Mouse (Mus musculus) brain, embryonic 14.5 days (tissue): ENCODE measurements at regions not wholly inside any gene's neighbourhood (a gene's known extent, or its start where the extent isn't known, plus 50 kb on each side); places are given as distances from the start of the nearest gene placed in this dataset.
A peak's percentile ranks its signal among the peaks of the same experiment; 100 is the strongest.

ENCODE experiments used
- DNase-seq: peaks from one replicate; pipeline ENCODE4 v3.0.0-alpha.2; 2011; ENCODE audit warnings: low read depth
- CTCF ChIP-seq: fragments of 200-500 bp; IDR thresholded peaks from 2 replicates; pipeline ENCODE4 v1.5.1; 2012; ENCODE audit warnings: inconsistent platforms, mild to moderate bottlenecking, moderate library complexity, borderline replicate concordance; ENCODE audit not compliant: insufficient read depth, insufficient read length; ENCODE audit errors: extremely low read depth
- POLR2A ChIP-seq: fragments of 200-500 bp; IDR thresholded peaks from 2 replicates; pipeline ENCODE4 v1.6.1; 2012; ENCODE audit warnings: mild to moderate bottlenecking, inconsistent platforms, borderline replicate concordance; ENCODE audit not compliant: poor library complexity, insufficient read depth, insufficient read length, severe bottlenecking; ENCODE audit errors: extremely low read depth

GRCm38 (mm10) chr4:81730386-81730785, 287.8 kb upstream of the Mpdz start:
- no peak for DNase-seq

GRCm38 (mm10) chr4:81728961-81729360, 286.3 kb upstream of the Mpdz start:
- TF ChIP-seq POLR2A (no peak), CTCF (no peak)
- no peak for DNase-seq

More at GRCm38 (mm10) chr4:81730386-81730785, 287.8 kb upstream of the Mpdz start:
- TF ChIP-seq CTCF = no peak
- TF ChIP-seq POLR2A = no peak

GRCm38 (mm10) chr4:81727735-81728581, 285.3 kb upstream of the Mpdz start:
- TF ChIP-seq POLR2A (no peak), CTCF (no peak)

GRCm38 (mm10) chr4:81726761-81727723, 284.4 kb upstream of the Mpdz start:
- DNase-seq = peak; percentile 93
- no peak for TF ChIP-seq POLR2A
- TF ChIP-seq CTCF = no peak

More at GRCm38 (mm10) chr4:81727735-81728581, 285.3 kb upstream of the Mpdz start:
- DNase-seq = peak; percentile 86

- no peak for DNase-seq
- TF ChIP-seq CTCF (no peak), POLR2A (no peak)
These were observed 282.1 kb upstream of the Mpdz start for GRCm38 (mm10) chr4:81724751-81725150.

DNA sequence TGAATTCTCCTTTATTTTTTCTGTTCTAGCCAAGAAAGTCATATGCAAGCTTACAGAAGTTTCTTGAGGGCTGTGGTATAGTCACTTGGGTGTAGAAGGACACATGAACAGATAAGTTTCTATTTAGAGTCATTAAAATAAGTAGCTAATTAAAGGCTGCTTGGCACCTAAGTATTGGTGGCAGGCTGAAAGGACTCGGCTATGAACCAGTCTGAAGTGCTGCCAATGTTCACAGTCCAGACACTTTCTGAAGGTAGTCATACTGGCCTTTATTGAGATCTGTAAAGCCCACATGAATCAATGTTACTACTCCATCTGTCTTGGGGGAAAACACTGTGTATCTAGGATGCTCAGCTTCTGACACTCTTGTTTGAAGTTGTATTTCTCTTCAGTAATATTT, 269.8 kb upstream of the Mpdz start:
- peak; percentile 83 for DNase-seq
- TF ChIP-seq POLR2A (no peak), CTCF (no peak)

- TF ChIP-seq POLR2A = no peak
- no peak for TF ChIP-seq CTCF
- DNase-seq = peak; percentile 71
These were observed 252.6 kb upstream of the Mpdz start for GRCm38 (mm10) chr4:81695182-81695581.

DNA sequence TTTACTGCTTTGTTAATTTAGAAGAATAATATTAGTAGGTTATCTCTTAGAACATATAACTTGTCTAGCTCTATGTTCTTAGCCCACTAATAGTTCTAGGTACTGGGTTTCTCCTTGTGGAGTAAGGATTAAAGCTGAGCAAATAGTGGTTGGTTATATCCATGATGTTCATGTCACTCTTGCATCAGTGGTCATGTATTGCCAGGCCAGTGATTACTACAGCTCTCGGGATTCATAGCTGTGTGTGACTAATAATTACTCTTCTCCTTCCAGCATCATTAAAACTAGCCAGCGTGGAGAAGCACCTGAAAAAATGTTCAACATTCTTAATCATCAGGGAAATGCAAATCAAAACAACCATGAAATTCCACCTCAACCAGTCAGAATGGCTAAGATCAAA, 234.6 kb upstream of the Mpdz start:
- TF ChIP-seq POLR2A (no peak), CTCF (no peak)
- DNase-seq = no peak

DNA sequence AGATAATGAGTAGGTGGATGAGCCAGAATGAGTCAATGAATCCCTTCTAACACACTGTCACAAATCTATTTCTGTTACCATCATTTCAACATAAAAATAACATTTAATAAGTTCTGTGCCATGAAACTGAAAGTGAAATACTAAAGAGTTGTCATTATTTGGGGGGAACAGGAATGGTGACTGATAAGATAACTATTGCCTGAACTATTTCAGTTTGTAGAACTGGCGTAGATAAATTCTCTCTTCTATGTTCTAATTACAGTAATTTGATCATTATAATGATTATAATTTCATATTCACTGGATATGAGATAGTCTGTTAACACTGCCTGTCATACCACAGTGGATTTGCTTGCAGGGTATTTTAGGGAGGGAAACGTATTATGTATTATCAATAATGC, 232.3 kb upstream of the Mpdz start:
- no peak for TF ChIP-seq POLR2A
- TF ChIP-seq CTCF = no peak
- no peak for DNase-seq

DNA sequence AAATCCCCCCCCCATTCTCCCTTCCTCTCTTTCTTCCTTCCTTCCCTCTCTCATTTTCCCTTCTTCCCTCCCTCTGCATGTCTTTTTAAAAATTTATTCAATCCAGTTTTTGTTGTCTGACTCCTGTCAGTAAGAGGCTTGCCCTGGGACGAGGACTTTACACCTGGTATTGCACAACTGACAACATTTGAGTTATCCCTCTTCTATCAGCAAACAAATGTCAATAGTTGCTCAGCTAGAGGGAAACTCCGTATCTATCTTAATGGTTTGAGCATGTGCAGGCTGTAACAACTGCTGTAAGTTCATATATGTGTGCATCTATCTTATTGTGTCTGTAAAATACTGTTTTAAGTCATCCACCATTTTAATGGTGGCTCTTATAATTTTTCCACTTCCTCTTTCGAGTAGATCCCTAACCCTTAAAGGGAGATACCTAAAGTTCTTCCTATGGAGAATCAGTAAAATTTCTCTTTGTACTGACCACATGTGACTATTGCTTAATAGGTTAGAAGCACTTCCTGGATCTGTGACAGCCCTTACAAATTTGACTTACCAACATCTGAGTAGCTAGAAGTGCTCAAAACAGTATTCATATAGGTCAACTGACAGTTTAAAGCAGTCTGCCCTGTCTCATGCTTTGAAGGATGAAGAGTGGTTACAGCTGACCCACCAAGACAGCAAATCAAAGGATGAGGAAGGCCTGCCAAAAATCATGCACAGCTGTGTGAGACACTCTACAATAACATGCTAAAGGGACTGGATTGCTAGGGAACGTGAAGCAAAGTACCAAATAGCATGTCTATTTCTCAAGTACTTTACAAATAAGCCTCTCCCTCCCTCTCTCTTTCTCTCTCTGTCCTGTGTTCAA, 231.0 kb upstream of the Mpdz start:
- TF ChIP-seq CTCF = no peak
- no peak for TF ChIP-seq POLR2A
- DNase-seq = peak; percentile 10
